Mouse (Mus musculus): Measurements from ENCODE around the gene Impdh2. TPM values are rescaled to one million over a fixed set of nuclear protein-coding genes. Genes with fewer than 3 reads are reported as not detected.

Gene Impdh2
- total RNA-seq, 2 experiments from 2014 or later, result 46.7 to 47.7 TPM

DNA sequence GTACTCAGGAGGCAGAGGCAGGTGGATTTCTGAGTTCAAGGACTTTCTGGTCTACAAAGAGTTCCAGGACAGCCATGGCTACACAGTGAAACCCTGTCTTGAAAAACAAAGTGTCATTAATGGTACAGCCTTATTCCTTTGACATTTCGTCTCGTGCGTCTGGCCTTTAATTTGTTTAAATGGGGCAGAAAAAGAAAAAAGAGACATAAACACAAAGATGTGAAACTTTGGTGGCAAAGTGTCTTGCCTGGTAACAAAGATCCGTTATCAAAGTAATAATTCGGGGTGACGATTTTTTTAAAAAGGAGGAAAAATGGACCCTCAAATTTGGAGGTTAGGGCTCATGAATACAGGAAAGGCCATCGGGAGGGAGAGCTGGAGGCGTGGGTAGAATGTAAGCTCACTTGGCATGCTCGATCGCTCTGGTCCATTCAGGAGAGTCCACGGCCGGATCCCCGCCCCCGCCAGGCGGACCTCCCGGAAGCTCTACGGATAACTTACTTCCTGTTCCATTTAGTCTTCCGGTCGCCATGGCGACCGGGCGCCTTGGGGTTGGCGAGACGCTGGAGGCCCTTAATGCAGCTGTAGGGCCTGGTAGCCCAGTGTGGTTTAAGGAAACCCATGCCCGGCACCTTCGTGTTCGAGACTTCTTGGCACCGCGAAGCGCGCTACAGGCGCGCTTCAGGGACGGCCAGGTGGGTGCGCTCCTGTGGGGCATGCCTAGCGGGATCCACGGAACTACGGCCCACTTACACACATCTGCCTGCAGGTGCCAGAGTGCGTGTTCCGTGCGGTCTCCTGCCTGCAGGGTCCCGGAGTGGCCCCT, 9.5 kb downstream of the Impdh2 start, which contains the start of gene Dalrd3:
Gene Dalrd3, plus strand, starts transcription at position 506 of the 826 bp plus-strand sequence.
- DNase-seq (ENCODE audit: low spot score in 2 of 2), result peak; percentile 84 to 92

DNA sequence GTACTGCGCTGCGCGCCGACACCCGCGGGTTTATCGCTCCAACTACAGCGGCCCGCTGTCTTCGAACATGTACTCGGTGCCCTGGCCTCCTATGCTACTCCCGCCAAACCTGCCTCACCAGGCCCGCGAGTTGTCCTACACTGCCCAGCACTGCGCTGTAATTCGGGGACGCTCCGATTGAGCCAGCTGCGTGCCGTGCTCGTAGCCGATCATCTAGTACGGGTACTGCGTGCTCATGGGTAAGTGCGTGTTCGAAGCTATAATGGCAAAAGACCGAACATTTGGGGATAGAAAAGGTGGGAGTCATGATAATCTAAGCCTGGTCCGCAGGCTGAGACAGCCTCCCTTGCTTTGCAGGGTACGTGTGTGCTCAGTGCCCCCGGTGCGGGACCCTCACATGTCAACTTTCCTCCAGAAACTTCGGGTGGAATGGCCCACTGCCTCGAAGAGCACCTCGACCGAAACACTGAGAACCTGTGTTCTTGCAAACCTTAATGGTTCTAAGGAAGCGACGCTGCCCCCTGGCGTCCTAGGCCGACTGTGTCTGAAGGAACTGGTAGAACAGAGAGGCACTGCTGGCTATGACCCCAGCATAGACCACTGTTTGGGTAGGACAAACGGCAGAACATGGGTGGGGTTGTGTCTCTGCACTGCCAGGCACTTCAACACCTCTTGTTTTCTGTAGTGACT, 10.3 kb downstream of the Impdh2 start:
- DNase-seq (ENCODE audit: low spot score in 2 of 2), result peak; percentile 74 to 75

DNA sequence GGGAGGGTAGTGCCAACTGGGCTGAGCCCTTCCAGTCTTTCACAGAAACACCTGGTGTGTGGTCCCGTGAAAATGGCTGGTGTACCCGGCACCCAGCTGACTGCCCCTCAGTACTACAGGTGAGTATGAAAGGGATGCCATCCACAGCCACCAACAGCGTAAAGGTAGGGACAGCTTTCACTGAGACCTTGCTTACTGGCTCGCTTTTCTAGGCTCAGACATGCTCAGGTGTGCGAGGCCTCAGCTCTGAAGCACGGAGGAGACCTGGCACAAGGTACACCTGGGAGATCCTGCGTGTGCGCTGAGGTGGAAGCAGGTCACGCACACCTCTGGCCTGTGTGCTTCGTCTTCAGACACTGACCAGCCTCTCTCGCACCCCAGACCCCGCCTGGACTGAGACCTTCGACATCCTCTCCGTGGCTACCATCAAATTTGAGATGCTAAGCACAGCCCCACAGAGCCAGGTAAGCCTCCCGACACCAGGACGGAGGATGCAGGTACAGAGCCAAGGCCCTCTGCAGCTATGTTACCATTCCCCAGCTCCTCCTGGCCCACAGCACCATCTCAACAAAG, 11.4 kb downstream of the Impdh2 start:
- no peak for DNase-seq (ENCODE audit: low spot score in 2 of 2)

DNA sequence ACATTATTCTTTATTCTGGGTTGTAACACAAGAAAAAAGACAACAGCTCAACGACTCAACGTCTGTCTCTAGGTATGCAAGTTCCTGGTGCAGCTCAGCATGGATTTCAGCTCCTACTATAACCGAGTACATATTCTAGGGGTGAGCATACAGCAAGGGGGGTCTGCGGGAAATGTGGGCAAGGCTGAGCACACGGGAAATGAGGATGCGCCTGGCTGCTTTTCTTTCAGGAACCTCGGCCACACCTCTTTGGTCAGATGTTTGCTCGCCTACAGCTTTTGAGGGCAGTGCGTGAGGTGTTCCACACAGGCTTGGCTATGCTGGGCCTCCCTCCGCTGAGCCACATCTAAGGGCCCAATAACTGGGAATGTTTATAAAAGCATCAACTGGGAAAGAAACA, 12.2 kb downstream of the Impdh2 start:
- no peak for DNase-seq (ENCODE audit: low spot score in 2 of 2)

DNA sequence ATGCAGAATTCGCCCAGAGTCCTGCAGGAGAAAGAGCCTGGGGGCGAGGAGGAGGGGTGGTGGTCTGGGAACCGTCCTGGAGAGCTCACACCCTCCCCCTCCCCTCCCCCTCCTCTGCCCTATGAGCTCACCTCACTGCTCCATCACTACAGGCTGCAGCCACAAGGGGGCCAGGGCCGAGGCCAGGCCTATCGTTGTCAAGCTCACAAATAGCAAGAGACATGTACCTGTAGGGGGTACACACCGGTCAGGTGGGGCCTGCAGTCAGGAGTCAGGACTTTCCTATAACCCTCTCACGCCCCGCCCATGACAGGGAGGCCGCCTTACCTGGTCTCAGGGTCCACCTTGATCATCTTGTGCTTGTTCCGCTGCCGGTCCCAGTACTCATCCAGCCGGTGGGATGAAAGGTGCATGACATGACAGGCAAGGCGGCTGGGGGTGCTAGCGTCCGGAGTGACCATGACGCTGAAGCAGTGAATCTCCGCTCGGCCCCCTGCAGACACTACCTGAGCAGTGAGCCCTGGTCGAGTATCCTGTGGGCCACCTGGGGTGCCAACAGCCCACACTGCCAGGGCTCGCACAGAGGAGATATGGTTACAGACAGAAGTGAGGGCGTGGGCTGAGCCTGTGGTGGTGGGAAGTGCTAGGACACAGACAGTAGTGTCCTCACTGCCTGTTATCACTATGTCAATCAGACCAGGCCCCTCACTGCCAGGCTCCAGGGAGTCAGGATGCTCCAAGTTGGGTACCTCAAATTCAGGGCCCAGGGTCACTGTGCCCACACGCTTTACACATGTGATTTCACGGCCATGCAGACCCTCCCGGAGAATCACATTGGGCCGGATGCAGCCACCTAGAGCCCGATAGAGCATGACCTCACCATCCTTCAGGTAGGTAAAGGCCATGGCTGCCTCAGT, 13.9 kb downstream of the Impdh2 start:
- no peak for DNase-seq (ENCODE audit: low spot score in 2 of 2)

DNA sequence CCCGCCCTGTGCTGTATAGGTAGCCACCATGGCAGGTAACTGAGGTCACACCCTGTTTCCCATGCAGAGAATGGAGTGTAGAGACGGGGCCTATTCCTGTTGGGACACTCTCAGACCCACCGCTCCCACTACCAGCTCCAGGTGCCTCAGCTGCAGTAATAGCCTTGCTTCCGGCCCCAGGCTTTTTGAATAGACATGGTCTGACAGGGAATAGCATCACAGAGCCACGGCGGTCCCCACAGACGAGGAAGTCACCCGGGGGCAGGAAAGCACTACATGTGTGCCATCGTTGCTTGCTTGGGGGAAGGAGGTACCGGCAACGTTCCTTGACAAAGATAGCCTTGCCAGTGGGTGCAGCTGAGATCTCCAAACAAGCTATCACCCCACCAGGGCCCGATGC, 14.8 kb downstream of the Impdh2 start:
- DNase-seq (ENCODE audit: low spot score in 2 of 2), result no peak

DNA sequence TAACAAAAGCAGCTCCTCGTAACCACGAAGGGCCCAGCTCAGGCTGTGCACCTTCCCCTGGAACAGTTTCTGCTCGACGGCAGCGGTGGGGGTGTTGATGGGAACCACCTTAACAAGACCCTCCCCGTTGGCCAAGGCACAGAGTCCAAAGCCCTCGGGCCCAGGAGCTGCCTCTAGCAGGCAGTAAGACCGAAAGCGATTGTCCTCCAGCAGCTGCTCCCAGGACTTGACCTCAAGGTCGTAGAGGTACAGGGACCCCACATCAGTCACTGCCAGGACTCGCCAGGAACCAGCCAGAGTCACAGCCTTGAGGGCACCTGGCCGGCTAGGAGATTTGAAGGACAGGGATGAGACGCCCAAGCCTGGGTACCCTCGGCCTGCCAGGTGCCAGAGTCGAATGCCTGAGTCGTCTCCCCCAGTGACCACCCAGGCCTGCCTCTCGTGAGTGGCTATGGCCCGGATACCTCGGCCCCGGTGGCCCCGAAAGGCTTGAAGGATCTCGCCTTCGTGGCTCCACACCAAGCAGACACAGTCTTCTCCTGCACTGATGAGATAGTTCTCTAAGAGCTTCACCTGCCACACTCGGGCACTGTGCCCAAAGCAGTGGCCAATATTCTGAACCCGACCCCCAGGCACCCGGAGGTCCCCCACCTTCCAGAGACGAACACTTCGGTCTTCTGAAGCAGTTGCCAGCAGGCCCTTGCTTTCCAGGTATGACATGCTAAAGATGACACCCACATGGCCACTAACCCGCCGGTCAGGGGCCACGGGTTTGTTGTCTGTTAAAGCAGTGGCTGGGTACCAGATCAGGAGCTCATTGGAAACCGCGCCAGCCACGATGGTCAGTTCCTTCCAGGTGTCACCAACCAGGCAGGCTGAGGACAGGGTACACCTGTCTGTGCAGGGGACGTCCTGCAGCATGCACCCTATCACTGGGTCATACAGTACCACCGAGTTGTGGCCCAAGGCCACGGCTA, 15.5 kb downstream of the Impdh2 start:
- DNase-seq (ENCODE audit: low spot score in 2 of 2), result no peak

DNA sequence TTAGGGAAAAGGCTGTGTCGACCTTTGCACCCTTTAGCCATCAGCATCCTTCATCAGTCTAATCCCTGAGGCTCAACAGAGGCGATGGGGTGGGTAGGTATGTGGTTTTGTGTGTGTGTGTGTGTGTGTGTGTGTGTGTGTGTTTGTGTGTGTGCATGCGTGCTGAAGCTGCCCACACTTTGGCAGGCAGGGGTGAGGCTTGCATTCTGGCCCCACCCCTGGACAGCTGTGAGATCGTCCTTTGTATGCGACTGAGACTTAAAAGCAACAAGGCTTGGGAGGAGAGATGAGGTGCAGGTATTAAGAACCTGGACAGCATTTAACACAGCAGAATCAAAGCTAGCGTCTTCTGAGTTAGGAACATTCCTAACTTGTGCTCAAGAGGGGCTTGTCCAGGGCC, 16.9 kb downstream of the Impdh2 start:
- no peak for DNase-seq (ENCODE audit: low spot score in 2 of 2)

DNA sequence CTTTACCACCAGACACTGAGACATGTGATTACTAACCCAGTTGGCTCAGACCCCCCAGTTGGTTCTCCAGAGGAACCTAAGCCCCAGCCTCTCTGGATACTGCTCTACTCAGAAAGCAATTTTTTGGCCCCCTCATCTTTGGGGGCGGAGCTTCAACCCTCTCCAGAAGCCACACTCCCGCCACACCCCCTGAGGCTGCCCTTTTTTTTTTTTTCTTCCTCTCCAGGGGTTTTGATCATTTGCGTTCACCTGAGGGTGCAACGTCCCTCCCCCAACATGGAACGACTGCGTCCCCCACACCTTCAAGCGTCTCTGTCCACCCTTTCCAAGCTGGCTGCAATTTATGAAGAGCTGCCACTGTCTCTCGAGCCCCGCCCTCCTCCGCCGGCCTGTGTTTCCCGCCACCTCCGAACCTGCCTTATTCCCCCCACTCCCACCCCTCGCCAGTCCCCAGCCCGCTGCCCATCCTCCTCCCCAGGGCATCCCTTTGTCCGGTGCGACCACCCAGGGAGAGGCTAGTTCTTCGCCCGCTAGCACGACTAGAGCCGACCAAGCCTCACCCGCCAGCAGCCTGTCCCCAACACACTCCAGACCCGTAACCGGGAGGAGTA, 18.0 kb downstream of the Impdh2 start:
- DNase-seq (ENCODE audit: low spot score in 2 of 2), result no peak

DNA sequence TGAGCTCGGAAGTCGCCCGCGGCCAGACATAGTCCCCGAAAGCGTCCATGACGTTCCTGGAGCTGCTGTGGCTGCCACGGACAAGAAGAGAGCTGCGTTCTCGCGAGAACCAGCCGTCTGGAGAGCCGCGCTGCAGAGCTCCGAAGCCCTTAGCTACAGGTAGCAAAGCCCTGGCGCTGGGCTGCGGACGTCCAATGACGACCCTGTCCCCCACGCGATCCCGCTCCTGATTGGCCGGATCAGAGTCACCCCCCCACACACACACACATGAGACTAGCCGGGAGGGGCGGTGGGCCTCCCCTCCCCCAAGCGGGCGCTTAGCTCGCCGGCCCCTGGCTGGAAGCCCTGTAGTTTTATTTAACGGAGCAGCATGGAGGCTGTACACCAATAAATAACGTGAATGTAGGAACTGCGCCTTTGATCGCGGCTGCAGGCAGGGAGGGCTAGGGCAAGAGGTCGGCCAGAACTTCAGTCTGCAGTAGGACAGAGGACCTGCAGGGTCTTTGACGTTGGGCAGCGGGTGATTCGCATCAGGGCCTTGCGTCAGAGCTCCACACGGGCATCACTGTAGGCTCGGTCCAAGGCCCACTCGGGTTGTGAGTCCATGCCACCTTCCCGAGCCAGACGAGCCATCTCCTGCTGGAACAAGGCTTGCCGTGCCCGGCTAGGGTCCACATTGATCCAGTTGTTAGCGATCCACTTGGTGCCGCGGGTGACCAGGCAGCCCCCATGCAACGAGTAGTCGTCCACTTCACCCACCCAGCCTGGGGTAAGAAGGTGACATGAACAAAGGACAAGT, 18.7 kb downstream of the Impdh2 start, which contains the start of gene Wdr6:
Gene Wdr6, minus strand, starts transcription at position 195 of the 799 bp plus-strand sequence.
- DNase-seq (ENCODE audit: low spot score in 2 of 2), result peak; percentile 78 to 84

DNA sequence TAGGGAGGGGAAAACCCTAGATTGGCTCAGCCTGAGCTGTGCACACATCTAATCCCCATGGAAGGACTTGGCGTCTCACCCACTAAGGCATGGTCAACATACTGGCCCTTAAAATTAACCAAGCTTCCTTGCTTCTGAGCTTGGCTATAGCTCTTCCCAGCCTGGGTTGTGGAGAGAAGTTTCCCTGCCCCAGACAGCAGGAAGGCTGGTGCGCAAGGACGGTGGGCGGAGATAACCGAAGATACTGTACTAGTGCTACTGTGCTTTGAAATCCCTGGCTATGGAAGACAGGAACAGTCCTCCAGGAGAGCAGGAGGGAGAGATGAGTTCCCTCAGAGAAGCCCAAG, 19.2 kb downstream of the Impdh2 start:
- no peak for DNase-seq (ENCODE audit: low spot score in 2 of 2)

DNA sequence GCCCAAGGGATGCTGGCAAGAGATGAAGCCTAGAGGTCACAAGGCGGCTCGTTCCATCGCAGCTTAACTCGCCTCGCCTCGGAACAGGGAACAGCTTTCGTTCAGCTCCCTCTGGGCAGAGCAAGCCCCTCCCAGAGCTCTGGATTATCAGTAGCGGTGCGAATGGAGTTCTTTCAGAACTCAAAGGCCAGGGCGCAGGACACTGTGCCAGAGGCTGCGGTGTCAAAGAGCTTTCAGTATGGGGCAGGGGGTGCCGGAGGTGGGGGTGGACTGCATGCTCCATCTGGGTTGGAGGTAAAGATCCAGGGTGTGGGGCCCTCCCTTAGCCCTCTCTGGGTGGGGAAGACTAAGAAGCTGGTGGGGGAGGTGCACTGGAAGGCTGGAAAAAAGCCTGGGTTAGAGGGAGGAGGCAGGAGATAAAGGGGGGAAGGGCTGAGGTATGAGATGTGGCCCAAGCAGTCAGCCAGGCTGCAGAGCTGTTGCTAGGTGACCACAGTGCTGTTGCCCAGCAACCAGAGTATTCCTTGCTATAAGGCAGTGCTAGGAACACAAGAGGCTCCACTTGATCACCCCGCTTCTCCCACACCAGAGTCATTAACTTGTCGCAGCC, 27.6 kb downstream of the Impdh2 start:
- DNase-seq (ENCODE audit: low spot score in 2 of 2), result peak; percentile 80 to 89

DNA sequence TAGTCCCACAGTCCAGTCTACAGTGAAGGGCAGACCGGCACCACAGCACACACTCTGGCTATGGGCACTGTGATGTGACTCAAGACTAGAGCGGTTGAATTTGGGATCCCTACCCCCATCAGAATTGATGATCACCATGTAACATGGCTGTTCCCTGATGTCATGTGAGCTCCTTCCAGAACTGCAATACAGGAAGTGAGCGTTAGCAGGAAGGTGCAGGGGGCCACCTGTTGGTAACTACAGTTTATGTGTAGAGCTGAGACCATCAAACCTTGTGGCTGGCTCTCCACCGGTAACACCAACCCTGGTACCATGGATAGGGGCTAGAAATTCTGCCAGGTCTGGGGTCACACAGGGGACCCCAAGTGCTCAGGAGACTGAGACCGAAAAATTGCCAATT, 29.1 kb downstream of the Impdh2 start:
- DNase-seq (ENCODE audit: low spot score in 2 of 2), result no peak

DNA sequence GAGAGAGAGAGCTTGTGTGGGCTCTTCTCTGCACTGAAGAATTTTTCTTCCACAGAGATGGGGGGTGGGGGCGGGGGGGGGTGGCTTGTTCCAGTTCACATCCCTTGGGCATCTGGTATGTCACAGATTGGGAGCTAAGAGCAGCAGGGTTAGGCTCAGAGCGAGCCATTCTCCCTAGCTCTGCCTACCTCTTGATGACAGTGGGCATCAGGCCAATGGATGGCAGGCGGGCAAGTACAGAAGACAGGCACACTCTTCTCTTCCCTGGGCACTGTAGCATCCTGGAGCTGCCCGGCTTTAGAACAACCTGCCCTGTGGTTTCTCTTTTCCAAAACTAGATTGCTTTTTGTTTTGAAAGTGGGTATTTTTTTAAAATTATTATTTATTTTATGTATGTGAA, 31.4 kb downstream of the Impdh2 start:
- DNase-seq (ENCODE audit: low spot score in 2 of 2), result no peak

DNA sequence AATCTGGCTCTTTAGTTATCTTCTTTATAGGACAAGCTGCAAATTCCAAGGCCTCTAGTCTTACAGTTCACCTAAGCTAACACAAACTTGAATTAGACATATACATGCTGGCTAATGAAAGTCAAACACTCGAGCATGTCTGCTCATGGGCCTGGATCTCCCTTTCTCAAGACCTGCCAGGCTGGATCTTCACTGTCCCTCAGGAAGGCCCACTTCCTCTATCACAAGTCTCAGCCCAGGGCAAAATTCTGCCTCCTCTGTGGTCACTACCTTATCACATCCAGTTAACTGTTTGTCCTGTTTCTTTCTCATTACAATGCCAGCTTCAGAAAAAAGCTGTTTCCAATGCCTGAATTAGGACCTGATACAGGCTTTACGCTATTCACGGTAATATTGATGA, 34.3 kb downstream of the Impdh2 start:
- no peak for DNase-seq (ENCODE audit: low spot score in 2 of 2)

DNA sequence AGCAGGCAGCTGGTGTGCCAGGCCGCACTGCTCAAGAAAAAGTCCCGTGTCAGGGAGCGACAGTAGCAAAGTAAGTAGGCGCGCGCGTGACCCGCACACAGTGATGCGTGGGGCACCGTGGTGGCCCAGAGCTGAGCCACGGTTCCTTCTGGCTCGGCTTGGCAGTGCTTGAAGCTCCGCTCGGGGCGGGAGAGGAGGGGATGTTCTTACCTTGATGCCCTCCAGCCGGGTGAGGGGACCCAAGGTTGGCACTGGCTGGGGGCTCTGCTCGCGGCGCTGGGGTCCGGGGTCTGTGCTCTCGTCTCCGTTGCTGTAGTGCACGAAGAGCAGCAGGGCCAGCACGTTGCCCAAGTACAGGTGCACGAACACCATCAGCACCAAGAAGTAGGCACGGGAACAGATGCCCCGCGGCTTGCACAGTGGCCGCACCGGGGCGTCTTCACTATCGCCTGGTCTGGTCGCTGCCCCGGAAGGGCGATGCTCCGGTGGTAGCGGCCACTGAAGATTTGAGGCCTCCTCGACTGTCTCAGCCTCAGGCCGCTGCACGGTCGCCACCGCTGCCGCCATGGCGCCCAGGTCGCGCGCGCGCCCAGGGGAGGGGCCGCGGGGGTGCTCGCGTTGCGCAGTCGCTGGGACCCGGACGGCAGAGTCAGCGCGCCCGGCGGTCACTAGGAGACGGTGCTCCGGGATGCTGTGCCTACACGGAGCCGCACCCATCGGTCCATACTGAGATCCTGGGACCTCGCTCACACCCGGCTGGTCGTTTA, 37.1 kb downstream of the Impdh2 start, which contains the start of gene P4htm:
Gene P4htm, minus strand, starts transcription at position 670 of the 767 bp plus-strand sequence.
- DNase-seq (ENCODE audit: low spot score in 2 of 2), result peak; percentile 74 to 87

DNA sequence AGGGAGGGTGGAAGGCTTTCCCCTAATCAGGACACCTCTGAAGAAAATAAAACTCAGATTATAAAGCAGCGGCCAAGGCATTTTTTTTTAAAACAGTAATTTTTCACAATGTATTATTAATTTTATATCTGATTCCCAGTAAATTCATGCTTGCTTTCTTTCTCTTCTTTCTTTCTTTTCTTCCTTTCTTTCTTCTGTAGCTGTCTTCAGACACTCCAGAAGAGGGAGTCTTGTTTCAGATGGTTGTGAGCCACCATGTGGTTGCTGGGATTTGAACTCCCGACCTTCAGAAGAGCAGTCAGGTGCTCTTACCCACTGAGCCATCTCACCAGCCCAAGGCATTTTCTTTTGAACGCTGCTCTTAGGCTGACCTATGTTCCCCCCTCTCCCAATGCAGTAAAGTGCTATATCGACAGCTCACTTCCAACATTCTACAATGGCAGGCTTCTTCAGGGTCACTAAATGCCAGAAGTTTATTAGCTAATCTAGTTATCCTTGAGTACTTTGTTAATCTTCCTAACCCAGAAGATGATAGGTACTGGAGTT, 39.0 kb downstream of the Impdh2 start:
- no peak for DNase-seq (ENCODE audit: low spot score in 2 of 2)
